Mouse (Mus musculus) heart, adult 18-20 months (tissue): ENCODE results near the gene Amh. TPM values are rescaled to one million over a fixed set of nuclear protein-coding genes. Genes with fewer than 3 reads are reported as not detected.

Source experiments
- DNase-seq, 2 experiments: peaks; one replicate each; pipeline ENCODE4 v3.0.0; 2021 to 2022; ENCODE audit warnings: mixed read lengths in 1 of 2
- total RNA-seq, 2 experiments: library from RNA; stranded (reverse); gene quantifications; 2 replicates each; pipeline ENCODE4 v1.2.3; 2021

The Amh gene
- total RNA-seq, 2 experiments from 2014 or later: 0.33 TPM; not detected in 1

DNA sequence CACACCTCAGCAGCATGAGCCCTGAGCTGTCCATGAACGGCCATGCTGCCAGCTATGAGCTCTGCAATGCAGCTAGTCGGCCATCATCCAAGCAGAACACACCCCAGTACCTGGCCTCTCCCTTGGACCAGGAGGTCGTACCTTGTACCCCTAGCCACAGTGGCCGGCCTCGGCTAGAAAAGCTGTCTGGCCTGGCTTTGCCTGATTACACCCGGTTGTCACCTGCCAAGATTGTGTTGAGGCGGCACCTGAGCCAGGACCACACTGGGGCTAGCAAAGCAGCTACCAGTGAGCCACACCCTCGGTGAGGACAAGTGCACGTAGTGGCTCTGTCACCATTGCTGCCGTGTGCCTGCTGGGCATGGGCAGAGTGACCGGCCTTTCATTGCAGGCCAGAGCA, 19.1 kb upstream of the Amh start:
- no peak for DNase-seq

DNA sequence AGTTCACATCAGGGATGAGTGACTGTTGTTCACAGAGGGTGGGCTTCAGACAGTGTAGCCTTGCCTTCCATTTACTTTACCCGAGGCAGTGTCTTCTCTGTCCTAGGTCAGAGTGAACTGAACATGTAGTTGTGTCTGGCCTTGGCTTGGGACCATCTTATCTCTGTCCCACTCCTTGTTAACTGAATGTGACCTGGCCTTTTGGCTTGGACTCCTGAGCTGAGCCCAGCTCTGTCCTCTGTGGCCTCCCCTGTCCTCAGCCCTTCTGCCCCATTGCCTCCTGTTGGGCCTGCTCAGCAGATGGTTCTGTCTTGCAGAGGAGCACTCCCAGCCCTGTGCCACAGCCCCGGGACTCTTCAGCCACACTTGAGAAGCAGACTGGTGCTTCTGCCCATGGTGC, 17.5 kb upstream of the Amh start:
- peak; percentile 60 to 82 for DNase-seq

DNA sequence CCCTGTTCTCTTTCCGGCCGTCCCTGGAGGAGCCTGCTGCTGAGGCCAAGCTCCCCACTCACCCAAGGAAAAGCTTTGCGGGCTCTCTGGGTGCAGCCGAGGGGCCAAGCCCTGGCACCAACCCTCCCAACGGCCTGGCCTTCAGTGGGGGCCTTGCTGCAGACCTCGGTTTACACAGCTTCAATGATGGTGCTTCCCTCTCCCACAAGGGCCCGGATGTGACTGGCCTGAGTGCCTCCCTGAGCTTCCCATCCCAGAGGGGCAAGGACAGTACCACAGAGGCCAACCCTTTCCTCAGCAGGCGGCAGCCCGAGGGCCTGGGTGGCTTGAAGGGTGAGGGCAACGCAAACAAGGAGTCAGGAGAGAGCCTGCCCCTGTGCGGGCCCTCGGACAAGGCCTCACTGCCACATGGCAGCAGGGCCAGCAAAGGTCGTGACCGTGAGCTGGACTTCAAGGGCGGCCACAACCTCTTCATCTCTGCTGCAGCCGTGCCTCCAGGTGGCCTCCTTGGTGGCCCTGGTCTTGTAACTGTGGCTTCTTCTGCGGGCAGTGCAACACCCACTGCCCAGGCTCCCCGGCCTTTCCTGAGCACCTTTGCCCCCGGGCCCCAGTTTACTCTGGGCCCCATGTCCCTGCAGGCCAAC, 14.2 kb upstream of the Amh start:
- no peak for DNase-seq

DNA sequence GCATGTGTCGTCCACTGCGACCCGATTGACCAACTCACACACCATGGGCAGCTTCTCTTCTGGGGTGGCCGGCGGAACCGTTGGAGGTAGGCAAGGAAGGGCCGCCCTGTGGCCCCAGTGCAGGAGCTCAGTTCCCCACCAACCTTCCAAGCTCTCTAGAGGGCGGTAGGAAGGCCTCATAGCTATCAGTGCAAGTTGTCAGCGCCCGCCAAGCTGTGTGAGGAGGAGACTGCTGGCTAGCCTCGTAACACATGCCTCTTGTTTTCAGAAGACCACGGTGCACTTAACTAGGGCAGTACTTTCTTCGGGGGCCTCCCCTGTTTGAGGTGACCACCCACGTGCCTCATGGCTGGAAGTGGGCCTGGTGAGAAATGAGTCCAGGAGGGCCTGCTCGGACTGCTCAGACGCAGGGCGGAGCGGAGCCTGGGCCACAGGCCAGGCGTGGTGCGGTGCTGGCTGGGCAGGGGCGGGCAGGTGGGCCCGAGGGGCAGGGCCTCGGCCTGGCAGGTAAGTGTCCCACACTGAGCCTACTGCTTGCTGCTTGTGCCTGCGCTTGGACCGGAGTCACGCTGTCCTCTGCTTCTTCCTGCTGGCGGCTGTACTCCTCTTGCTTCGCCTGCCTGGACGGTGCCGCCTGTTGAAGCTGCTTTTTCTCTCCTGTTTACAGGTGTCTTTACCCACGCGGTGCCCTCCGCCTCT, 13.4 kb upstream of the Amh start:
- DNase-seq: peak in 1 of 2 experiments; percentile 48

DNA sequence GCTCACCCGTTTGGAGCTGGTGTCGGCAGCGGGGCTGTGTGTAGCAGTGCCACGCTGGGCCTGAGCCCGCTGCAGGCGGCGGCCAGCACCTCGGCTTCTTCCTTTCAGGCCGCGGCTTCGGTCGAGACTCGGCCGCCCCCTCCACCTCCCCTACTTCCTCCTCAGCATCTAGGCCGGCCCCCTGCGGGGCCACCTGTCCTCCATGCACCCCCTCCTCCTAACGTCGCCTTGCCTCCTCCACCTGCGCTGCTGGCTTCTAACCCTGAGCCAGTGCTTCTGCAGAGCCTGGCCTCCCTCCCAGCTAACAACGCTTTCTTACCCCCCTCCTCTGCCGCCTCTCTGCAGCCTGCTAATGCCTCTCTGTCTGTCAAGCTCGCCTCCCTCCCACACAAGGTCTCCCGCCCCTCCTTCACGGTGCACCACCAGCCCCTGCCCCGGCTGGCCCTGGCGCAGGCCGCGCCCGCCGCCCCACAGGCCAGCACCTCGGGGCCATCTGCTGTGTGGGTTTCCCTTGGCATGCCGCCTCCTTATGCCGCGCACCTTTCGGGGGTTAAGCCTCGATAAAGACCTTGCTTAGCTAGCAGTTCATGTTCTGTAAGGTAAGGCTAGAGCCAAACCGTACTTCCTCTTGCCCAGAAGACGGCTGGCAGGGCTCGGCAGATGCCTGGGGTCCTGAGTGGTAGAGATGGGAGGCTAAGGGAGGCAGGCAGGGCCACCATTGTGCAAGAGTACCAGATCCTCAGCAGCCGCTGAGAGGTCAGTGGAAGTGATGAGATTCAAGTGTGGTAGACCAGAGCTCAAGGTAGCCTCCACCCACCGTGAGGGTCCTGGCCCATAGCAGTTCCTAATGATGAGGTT, 12.6 kb upstream of the Amh start:
- no peak for DNase-seq

DNA sequence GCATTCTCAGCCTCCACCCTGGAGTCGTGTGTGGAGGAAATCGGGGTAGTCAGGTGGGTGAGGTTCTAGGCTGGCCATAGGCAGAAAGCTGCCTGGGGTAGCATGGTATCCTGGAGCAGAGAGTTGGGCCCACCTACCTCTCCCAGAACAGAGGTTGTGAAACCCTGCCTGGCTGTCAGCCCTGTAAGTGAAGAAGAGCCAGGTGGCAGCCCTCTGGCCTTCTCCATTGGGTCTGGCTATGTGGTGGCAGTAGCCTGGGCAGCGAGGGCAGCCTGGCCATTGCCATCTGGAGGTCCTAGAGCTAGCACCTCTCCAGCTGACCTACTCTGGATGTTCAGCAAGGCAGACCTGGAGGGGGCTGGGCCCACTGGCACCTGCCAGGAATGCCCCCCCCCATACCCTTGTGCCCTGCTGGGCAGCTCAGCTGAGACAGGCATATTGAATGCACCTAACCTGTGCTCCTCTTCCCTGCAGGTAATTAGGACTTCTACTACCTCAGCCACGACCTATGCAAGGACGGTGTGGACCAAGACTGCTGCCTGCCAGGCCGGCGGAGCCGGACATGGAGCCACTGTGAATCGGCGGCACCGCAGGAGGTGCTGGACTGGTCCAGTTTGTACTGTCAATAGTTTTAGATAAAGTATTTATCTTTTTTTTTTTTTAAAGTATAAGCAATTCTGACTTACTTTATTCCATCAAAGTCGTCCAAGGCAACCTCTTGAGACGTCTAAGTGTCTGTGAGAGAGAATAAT, 11.8 kb upstream of the Amh start:
- no peak for DNase-seq

DNA sequence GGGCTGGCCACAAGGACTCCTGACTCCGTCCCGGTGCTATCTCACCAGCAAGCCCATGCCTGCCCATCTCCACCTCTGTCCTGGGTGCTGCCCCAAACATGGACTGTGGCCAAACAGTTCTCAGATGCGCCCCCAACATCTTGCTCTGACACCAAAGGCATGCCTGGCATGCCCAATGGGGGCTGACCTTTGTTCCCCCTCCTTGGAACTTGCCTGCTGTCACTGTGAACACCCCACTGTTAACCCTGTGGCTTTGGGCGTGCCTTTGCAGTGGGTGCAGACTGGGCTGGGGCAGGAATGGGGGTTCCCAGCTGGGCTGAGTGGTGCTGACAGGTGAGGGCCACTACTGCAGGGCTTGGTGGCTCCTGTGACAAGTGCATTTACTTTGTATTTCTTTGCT, 11.2 kb upstream of the Amh start:
- DNase-seq: no peak

DNA sequence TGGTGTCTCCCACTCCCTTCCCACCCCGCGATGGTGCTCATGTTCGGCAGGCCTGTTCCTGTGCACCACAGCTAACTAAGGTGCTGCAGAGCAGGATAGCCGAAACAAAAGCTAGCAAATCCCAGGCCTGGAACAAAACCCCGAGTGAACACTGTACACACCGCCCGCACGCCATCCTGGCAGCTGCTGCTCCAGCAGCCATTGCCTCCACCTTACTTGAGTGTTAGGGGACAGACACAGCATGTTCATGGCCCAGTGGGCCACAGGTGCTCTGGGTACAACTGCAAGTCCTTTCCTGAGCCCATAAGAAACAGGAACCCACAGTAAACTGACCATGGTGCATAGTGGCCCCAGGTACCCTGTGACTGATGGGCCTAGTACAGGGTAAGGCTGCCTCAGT, 10.3 kb upstream of the Amh start:
- peak in 1 of 2 experiments; percentile 4 for DNase-seq

DNA sequence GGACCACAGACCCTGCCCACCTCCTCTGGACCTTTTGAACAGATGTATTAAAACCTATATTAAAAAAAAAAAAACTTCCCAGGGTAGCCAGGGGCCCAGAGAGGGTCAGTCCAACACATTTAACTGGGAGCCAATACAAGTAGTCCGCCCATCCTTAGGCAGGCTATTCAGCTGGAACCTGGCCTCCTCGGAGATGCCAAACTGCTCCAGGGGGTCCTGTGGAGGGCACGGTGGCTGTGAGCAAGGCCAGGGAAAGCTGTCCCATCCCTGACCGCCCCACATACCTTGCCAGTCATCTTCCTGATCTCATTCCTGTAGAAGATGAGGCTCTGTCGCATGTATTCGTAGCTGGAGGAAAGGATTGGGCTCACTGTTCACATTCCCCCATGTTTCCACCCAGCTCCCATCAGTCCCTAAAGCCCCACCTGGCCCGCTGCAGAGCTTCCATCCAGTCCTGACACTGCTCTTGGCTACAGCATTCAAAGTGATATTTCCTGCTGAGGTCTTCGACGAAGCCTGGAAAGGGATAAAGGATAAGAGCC, 8.7 kb upstream of the Amh start:
- no peak for DNase-seq

DNA sequence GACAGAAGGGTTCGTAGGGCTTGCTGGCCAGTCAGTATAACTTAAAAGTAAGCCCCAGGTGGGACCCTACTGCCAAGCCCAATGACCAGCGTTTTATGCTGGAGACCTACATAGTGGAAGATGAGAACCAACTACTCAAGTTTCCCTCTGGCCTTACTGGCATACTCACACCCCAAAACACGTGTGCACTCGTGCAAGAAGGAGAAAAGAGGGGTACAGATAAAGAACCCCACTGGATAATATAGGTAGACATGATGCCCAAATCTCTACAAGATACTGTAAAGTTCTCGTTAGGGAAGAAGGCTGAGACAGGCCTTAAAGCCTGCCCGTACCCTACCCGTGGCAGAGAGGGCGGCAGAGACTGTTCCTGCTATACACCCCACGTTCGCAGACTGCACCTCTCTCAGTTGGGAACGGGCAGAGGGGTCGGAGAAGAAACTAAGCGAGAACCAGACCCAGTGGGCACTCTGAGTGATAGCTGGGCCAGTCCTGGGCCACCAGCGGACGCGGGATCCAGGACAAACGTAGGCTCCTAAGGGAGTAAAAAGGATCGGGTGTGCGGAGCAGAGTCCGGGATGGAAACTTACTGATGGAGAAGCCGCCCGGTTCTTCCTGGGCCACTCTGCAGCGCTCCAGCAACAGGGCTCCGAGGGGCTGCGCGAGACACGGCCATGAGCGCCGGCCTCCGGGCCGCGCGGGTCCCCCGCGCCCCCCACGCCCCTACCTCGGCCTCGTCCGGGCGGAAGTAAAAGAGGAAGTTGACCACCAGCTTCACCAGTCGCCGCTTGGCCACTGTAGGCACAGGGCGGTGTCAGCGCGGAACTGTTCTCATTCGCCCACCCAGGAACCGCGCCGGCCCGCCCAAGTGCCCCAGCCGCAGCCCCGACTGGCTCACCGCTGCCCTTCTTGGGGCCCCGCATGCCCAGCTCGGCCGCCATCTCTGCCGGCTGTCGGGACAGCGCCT, 7.6 kb upstream of the Amh start:
- peak in 1 of 2 experiments; percentile 49 for DNase-seq

DNA sequence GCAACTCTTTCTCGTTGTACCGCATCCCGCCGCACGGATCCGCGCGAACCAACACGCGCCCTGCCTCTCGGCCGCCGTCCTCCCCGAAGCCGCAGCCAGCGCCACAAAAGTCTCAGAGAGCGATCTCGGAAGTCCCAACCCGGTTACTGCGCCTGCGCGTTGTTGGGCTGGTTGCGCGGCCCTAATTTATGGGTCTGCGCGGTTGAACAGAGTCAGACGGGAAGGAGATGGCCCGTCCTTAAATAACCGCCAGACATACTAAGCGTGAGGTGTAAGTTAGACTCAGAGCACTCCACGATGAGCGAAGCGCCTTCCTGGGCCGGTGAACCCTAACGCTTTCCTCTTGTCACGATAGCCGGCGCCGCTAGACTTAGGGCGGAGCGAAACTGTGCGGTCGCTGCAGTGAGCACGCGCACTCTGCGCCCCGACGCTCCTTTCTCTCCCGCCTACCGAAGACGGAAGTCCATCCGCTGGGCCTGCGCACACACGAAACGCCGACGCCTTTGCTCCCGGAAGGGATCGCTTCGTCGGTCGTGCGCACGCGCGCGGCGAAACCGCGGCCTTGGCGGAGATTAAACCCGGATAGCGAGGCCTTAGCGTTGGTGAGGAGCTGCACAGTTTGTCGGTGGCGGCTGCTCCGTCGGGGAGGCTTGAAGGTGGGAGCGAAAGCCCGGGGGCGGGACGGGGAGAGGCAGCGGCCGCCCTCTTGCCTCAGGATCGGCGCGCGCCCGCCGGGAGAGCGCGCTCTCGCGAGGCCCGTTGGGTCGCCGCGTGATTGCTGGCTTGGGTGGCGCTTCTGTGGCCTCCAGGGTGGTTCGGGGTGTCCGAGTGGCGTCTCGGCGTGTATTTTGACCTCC, 6.7 kb upstream of the Amh start, which contains the start of the genes Sf3a2 and Plekhj1:
Gene Sf3a2, plus strand, starts transcription at position 49 of the 857 bp plus-strand sequence.
Gene Plekhj1, minus strand, starts transcription at position 477 of the 857 bp plus-strand sequence.
- DNase-seq: peak; percentile 97 to 98

DNA sequence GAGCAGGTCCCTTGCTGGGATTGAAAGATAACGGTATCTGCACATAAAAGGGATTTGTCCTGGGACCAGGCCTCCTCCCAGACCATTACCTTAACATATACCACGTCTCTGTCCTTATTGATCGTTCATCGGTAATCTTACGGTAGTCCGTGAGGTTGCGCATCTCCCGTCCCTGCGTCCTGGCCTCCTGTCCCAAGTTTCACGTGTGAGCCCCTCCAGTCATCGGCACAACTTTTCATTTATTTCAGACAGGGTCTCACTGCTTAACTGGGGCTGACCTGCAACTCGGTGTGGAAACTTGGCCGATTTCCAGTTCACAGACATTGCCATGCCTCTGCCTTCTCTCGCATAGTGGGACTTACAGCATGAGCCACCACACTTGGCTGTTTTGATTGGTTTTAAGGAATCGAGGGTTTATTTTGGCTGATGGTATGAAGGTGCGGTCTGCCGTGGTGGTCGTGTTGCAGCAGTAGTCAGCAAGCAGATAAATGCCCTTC, 5.9 kb upstream of the Amh start:
- DNase-seq: no peak

DNA sequence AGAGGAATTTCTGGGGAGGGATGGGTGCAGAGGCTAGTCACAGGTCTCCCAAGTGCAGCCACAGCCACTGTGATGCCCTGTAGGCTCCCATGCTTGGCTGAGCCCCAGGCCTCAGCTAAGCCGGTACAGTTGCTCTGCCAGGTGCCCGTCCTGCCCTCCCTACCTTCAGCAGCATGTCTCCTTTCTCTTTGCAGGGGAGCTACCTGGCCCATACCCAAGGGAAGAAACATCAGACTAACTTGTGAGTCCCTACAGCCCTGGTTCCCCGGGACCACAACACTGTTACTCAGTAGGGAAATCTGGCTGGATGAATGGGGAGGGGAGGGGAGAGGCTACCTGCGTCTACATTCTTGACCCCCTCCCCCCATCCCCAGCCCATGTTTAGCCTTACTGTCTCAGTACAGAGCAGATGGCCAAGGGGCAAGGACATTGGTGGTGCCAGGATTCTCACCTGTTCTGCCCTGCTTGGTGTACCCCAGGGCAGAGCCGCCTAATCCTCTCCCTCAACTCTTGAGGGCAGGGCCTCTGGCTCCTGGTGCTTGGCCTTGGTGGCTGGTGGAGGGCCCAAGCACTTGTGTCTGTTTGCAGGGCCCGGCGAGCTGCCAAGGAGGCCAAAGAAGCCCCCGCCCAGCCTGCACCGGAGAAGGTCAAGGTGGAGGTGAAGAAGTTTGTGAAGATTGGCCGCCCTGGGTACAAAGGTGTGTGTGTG, 2.7 kb upstream of the Amh start:
- DNase-seq: no peak

DNA sequence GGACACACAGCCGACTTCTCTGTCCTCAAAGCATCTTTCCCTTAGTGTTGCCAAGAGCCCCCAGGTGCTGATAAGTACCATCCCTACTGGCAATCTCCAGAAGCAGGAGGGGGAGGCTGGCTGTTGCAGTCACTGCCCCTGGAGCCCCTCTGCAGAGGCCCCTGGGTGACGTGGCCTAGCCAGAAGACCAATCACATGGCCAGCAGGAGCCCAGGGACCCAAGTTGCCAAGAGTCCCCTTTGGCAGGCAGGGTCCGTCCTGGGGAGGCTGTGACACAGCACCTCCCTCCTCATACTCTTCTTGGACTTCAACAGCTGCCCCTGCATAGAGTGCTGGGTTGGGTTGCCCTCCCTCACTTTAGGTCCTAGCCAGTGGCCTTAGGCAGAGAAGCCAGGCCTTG, 2.0 kb upstream of the Amh start:
- DNase-seq: no peak

DNA sequence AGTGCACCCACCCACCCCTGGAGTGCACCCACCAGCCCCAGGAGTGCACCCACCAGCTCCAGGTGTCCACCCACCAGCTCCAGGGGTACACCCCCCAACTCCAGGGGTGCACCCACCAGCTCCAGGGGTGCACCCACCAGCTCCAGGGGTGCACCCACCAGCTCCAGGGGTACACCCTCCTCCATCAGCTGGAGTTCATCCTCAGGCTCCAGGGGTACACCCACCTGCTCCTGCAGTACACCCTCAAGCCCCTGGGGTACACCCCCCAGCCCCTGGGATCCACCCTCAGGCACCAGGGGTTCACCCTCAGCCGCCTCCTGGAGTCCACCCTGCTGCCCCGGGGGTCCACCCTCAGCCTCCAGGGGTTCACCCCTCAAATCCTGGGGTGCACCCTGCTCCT, 703 bp upstream of the Amh start:
- DNase-seq: no peak

DNA sequence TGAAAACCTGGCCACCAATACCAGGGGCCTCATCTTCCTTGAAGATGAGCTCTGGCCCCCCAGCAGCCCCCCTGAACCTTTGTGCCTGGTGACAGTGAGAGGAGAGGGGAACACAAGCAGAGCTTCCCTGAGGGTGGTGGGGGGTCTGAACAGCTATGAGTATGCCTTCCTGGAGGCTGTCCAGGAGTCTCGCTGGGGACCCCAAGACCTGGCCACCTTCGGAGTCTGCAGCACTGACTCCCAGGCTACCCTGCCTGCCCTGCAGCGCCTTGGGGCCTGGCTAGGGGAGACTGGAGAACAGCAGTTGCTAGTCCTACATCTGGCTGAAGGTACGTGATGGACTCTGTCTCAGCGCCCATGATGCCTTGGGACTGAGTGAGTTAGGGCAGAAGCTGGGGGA, 279 bp downstream of the Amh start:
- DNase-seq: no peak

DNA sequence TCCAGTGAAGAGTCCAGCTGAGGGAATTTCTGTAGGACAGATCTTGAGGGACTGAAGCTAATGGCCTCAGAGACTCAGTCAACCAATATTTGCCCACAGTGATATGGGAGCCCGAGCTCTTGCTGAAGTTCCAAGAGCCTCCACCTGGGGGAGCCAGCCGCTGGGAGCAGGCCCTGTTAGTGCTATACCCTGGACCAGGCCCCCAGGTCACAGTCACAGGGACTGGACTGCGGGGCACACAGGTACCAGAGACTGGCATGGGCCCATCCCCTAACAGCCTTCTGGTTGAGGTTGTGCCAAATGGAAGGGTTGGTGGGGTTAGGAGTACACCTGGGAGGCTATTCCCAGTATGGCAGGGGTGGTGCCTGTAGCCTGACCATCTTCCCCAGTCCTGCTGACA, 882 bp downstream of the Amh start:
- peak; percentile 60 to 82 for DNase-seq

DNA sequence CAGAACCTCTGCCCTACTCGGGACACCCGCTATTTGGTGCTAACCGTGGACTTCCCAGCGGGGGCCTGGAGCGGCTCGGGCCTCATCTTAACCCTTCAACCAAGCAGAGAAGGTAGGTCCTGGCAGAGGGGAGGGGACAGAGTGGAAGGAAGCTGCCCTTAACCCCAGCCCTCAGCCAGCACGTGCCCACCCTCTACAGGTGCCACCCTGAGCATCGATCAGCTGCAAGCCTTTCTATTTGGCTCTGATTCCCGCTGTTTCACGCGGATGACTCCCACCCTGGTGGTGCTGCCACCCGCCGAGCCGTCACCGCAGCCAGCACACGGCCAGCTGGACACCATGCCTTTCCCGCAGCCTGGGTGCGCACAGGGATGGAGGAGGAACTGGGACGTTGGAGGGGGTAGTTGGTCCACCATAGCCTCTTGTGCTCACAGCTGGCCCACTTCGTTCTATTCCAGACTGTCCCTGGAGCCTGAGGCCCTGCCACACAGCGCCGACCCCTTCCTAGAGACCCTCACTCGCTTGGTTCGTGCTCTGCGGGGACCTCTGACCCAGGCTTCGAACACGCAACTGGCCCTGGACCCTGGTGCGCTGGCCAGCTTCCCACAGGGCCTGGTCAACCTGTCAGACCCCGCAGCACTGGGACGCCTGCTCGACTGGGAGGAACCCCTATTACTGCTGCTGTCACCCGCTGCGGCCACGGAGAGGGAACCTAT, 1.5 kb downstream of the Amh start:
- no peak for DNase-seq
